Mouse (Mus musculus) heart, adult 10 weeks (tissue): ENCODE measurements around the gene Rsph6a. TPM values are rescaled to one million over a fixed set of nuclear protein-coding genes. Genes with fewer than 3 reads are reported as not detected.

Experiments used
- polyA plus RNA-seq: library from polyadenylated mRNA; stranded (reverse); fragments of 350-450 nt; fragmentation: Illumina TruSeq; extraction: RNeasy Lipid Tissue Mini Kit (QIAGEN cat#74804); gene quantifications from one replicate; pipeline ENCODE4 v1.2.3, GENCODE M21; 2014; ENCODE audit warnings: low read depth, low replicate concordance

Gene Rsph6a
- not detected for polyA plus RNA-seq

DNA sequence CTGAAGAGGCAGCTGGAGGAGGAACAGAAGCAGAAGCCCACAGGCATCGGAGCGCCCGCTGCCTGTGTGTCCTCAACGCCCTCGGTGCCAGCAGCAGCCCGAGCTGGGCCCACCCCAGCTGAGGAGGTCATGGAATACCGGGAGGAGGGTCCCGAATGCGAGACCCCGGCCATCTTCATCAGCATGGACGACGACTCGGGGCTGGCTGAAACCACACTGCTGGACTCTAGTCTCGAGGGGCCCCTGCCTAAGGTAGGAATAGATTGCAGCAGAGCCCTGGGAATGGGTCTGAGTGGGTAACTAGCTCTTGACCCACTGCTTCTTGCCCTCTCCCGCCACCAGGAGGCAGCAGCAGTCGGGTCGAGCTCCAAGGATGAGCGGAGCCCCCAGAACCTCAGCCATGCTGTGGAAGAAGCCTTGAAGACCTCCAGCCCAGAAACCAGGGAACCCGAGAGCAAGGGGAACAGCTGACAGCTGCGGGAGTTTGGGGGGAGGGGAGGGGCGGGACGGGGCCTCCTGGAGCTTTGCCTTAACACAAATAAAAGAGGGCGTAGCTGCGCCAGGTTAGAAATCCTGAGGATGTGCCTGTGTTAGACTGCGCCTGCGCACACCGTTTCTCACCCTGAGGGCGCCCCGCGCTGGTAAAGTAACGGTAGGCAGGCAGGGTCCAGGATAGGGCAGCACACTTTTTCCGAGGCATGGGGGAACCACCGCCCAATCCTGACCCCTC lies at the start of gene Rsph6a:
Gene Rsph6a (plus strand): TSS at position 644 of the 730 bp plus-strand sequence.

DNA sequence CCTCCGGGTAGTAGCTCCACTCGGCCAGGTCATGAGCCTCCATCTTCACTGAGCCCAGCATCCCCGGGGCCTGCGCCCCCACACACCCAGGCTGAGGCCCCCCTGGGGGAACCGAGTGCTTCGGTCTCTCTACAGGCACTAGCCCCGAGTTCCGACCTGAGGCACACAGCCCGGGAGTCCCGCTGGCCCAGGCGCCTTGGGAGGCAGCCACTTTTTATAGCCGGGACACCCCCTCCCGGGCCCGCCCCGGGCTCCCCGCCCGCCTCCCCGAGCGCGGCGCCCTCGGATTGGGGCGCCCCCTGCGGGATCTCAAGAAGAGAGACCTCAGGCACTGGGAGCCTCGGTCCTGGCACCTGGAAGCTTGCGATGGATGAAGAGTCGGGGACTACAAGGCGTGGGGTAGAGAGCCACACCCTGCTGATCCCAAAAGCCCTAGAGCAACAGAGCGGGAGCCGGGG lies 31.1 kb upstream of the Rsph6a start, which contains the start of gene Foxa3:
Gene Foxa3 (minus strand): TSS at position 182 of the 458 bp plus-strand sequence.

DNA sequence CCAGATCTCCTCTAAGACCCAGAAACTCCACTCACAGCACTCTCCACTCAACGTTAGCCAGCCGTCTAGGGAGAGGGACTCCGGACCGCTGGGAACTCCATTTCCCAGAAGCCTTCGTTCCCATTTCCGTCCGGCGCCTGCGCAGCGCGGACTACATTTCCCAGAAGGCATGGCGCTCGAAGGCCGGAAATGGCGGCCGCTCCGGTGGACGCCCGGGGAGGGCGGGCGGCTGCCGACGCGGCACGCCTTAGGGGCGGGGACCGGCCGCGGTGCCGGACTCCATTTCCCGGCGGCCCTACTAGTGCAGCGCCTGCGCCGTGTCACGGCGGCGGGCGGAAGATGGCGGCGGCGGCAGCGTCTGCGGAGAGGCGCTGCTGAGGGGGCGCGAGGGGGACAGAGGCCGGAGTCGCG lies 30.4 kb upstream of the Rsph6a start, which contains the start of gene Sympk:
Gene Sympk (plus strand): TSS at position 282 of the 411 bp plus-strand sequence.

DNA sequence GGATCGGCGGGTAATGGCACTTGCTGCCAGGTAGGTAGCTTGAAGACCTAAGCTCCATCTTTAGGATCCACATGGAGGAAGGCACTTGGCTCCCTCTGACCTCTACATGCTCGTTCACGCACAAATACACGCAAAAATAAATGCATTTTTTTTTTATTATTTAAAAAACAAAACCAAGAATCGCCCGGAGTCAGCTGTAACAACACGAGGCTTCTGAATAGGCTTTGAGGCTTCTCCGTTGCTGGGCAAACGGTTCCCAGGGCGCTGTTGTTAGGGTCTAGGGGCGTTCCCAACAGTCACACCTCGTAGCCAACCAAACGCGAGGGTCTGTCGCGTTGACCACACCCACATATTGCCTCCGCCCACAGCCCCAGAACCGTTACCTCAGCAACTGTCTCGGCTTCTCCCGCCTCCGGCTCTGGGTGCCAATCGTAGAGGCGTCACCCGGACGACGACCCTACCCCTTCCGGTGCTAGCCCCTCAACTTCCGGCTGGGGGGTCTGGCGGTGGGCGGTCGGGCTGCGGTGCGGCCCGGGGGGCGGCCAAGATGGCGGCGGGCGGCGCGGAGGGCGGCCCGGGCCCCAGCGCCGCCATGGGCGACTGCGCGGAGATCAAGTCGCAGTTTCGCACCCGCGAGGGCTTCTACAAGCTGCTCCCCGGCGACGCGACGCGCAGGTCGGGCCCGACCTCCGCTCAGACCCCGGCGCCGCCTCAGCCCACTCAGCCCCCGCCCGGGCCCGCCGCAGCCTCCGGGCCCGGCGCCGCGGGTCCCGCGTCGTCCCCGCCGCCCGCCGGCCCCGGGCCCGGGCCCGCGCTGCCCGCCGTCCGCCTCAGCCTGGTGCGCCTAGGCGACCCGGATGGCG lies 21.5 kb downstream of the Rsph6a start, which contains the start of gene Dmwd:
Gene Dmwd (plus strand): TSS at position 505 of the 863 bp plus-strand sequence.

DNA sequence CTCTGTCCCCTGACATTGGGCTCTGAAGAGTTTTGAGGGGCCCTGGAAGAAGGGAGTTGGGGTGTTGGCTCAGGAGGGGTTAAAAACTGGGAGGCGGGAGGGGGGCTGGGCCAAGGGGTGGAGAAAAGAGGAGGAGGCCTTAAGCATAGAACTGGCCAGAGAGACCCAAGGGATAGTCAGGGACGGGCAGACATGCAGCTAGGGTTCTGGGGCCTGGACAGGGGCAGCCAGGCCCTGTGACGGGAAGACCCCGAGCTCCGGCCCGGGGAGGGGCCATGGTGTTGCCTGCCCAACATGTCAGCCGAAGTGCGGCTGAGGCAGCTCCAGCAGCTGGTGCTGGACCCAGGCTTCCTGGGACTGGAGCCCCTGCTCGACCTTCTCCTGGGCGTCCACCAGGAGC lies 29.2 kb downstream of the Rsph6a start, which contains the start of gene Dmpk:
Gene Dmpk (plus strand): TSS at position 149 of the 400 bp plus-strand sequence.

DNA sequence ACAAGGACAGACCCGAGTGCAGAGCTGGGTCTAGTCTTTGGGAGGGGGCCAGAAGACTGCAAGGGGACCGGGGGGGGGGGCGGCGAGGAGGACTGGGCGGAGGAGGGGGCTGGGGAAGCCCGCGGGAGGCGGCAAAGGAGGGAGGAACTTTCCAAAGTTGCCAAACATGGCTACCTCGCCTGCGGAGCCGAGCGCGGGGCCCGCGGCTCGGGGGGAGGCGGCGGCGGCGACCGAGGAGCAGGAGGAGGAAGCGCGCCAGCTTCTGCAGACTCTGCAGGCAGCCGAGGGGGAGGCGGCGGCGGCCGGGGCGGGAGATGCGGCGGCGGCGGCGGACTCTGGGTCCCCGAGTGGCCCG lies 40.0 kb downstream of the Rsph6a start, which contains the start of gene Six5:
Gene Six5 (plus strand): TSS at position 124 of the 355 bp plus-strand sequence.

DNA sequence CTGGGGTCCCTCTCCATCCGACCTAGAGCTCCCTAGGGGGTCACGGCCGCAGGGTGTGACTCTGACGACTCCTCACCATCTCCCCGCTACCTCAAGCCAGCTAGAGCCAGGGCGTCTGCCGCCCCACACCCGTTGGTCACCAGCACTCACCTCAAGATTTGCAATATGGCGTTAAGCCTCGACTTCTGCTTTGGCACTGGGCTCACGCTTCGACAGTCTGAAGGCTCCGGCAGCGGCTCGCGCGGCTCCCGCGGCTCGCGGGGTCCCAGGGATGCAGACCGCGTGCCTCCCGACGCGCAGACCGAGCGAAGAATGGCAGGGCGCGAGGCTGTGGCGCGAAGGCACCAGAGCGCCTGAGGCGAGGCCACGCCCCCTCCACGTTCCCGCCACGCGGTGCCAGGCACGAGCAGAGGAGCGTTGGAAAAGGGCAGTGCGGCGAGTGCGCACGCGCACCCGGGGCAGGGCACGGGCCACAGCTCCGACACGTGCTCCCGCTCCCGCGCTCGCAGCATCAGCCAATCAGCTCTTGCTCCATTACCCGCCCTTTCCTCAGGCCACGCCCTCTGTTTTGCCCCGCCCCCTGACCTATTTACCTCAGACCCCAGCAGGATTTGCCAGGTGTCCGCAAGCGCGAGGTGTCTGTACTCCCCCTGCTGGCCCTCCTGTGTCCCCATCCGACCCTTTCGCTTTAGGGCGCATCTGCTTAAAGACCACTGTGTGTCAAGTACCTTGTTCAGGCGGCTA lies 63.7 kb downstream of the Rsph6a start, which contains the start of gene Gm4969:
Gene Gm4969 (minus strand): TSS at position 341 of the 744 bp plus-strand sequence.

DNA sequence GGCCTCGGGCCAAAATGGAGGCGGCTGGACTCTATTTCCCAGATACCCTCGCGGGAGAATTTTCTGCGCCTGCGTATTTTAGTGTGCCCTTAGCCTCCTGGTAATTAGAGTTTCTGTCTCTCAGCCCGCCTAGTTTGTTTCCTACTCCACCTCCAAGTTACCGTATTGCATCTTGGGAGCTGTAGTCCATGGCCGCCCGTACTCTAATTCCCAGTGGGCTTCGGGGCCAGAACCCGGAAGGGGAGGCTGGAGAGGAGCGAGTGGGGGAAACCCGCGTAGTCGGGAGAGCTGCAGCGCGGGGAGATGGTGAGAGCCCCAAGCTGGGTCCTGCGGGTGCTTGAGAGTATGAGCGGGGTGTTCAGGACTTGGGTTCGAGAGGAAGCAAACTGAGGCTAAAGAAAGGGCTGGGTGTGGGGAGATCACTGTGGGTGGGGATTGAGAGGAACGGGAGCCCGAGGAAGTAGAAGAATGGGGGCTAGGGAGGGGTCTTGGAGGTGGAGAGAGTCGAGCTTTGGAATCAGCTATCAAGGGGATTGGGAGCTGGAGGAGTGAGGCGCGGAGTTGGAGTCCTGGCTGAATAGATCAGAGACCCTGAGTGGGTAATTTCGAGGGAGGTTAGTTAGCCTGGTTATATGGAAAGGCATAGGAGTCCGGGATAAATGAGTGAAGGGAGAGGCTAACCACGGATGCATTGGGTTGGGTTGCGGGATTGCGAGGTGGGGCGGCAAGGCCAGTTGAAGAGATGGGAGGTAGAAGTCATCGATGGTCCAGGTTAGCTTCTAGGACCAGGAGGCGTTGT lies 65.3 kb downstream of the Rsph6a start, which contains the start of gene Fbxo46:
Gene Fbxo46 (plus strand): TSS at position 229 of the 799 bp plus-strand sequence.

Other genes starting within 250 kb of the Rsph6a start
- gene Psg17, start 233.1 kb upstream of the Rsph6a start, polyA plus RNA-seq = not detected
- gene Mill2, start 214.7 kb upstream of the Rsph6a start, polyA plus RNA-seq = 8.8 TPM
- not detected for gene Pglyrp1, start 183.4 kb upstream of the Rsph6a start, polyA plus RNA-seq
- gene Ccdc61, start 144.3 kb upstream of the Rsph6a start, polyA plus RNA-seq = 16.2 TPM
- 2.2 TPM for gene Nova2, start 128.8 kb upstream of the Rsph6a start, polyA plus RNA-seq
- gene Nanos2, start 67.3 kb upstream of the Rsph6a start, polyA plus RNA-seq = not detected
- gene Mypop, start 63.4 kb upstream of the Rsph6a start, polyA plus RNA-seq = 3.9 TPM
- 15.7 TPM for gene Irf2bp1, start 50.6 kb upstream of the Rsph6a start, polyA plus RNA-seq
- not detected for gene Foxa3, start 31.2 kb upstream of the Rsph6a start, polyA plus RNA-seq
- gene Sympk, start 30.3 kb upstream of the Rsph6a start, polyA plus RNA-seq = 84.9 TPM
- gene Dmwd, start 21.5 kb downstream of the Rsph6a start, polyA plus RNA-seq = 61.5 TPM
- 569 TPM for gene Dmpk, start 29.2 kb downstream of the Rsph6a start, polyA plus RNA-seq
- 11.9 TPM for gene Six5, start 39.9 kb downstream of the Rsph6a start, polyA plus RNA-seq
- not detected for gene Gm4969, start 63.7 kb downstream of the Rsph6a start, polyA plus RNA-seq
- gene Fbxo46, start 65.2 kb downstream of the Rsph6a start, polyA plus RNA-seq = 4.0 TPM
- 5.1 TPM for gene Qpctl, start 94.6 kb downstream of the Rsph6a start, polyA plus RNA-seq
- gene Snrpd2, start 95.0 kb downstream of the Rsph6a start, polyA plus RNA-seq = 49.9 TPM
- 0.89 TPM for gene Gipr, start 111.4 kb downstream of the Rsph6a start, polyA plus RNA-seq
- 36.9 TPM for gene Eml2, start 121.7 kb downstream of the Rsph6a start, polyA plus RNA-seq
- 8.0 TPM for gene Gpr4, start 157.8 kb downstream of the Rsph6a start, polyA plus RNA-seq
- gene Opa3, start 173.6 kb downstream of the Rsph6a start, polyA plus RNA-seq = 69.0 TPM
- gene Vasp, start 217.1 kb downstream of the Rsph6a start, polyA plus RNA-seq = 36.4 TPM
- gene Ppm1n, start 225.4 kb downstream of the Rsph6a start, polyA plus RNA-seq = not detected
- 176 TPM for gene Rtn2, start 227.9 kb downstream of the Rsph6a start, polyA plus RNA-seq